Mouse (Mus musculus) heart, adult 2 months (tissue): Measurements from ENCODE around the gene Olfr558. TPM values are rescaled to one million over a fixed set of nuclear protein-coding genes. Genes with fewer than 3 reads are reported as not detected.
A peak's percentile ranks its signal among the peaks of the same experiment; 100 is the strongest.

Source experiments
- DNase-seq, 2 experiments: peaks; one replicate each; pipeline ENCODE4 v3.0.0; 2021
- H3K27ac ChIP-seq: fragments of 200-600 bp; 2 replicates; pipeline ENCODE4 v1.8.1; 2022
- H3K27me3 ChIP-seq: fragments of 200-500 bp; 2 replicates; pipeline ENCODE4 v1.6.1; 2012; ENCODE audit warnings: mild to moderate bottlenecking, low read length, inconsistent platforms, mixed read lengths; ENCODE audit not compliant: control insufficient read depth, insufficient read depth
- H3K36me3 ChIP-seq: fragments of 200-500 bp; 2 replicates; pipeline ENCODE4 v1.6.1; 2012; ENCODE audit warnings: low read length, inconsistent platforms; ENCODE audit not compliant: control insufficient read depth, insufficient read depth
- H3K4me1 ChIP-seq: fragments of 200-500 bp; 2 replicates; pipeline ENCODE4 v1.6.1; 2011; ENCODE audit warnings: low read length; ENCODE audit not compliant: control insufficient read depth, insufficient read depth
- H3K4me3 ChIP-seq: fragments of 200-600 bp; 2 replicates; pipeline ENCODE4 v1.8.1; 2022
- H3K79me2 ChIP-seq: fragments of 200-500 bp; replicated peaks from 2 replicates; pipeline ENCODE4 v1.6.1; 2012; ENCODE audit warnings: mild to moderate bottlenecking, inconsistent platforms, low read length, moderate library complexity, mixed read lengths; ENCODE audit not compliant: control insufficient read depth, insufficient read depth
- H3K9ac ChIP-seq: fragments of 200-500 bp; 2 replicates; pipeline ENCODE4 v1.6.1; 2012; ENCODE audit warnings: low read depth, mild to moderate bottlenecking, control low read depth, inconsistent platforms, low read length, mixed read lengths
- CTCF ChIP-seq: fragments of 200-600 bp; IDR thresholded peaks from 2 replicates; pipeline ENCODE4 v1.8.1; 2022; ENCODE audit warnings: antibody characterized with exemption, mild to moderate bottlenecking, moderate library complexity
- EP300 ChIP-seq: fragments of 200-500 bp; IDR thresholded peaks from 2 replicates; pipeline ENCODE4 v1.6.1; 2011; ENCODE audit warnings: low read depth, low read length, control low read depth; ENCODE audit not compliant: insufficient read depth
- POLR2A ChIP-seq: fragments of 200-500 bp; IDR thresholded peaks from 2 replicates; pipeline ENCODE4 v1.6.1; 2011; ENCODE audit warnings: mild to moderate bottlenecking, low read depth, low read length, control low read depth; ENCODE audit not compliant: insufficient read depth
- WGBS: fragments of 180-500 bp; shearing (Covaris S2); methylation state at CpG from one replicate; pipeline ENCODE4 v1.1.7; 2018; 5-methylcytosine and 5-hydroxymethylcytosine counted together
- intact Hi-C: fragments of 180-260 bp; cut with DNase I; formaldehyde crosslinking; loops from one replicate; pipeline ENCODE4 v1.15.1; 2025
- polyA plus RNA-seq: library from polyadenylated mRNA; depleted of rRNA; stranded (reverse); fragments of >200 nt; gene quantifications from 2 replicates; pipeline ENCODE4 v1.2.3, GENCODE M21; 2012
- total RNA-seq, 2 experiments: library from RNA; stranded (reverse); gene quantifications; 2 replicates each; pipeline ENCODE4 v1.2.3; 2021

Olfr558 gene
- total and polyA plus RNA-seq, 3 experiments = 3.0 to 3.8 (median 3.5) TPM

GRCm38 (mm10) chr7:102686944-102687501 is 15.0 kb upstream of the Olfr558 start, which contains the start of gene Trim68:
TSS of gene Trim68 (minus strand) at chr7:102687327.
- Histone ChIP-seq H3K27me3 (no peaks in the 10 kb centered on the region), H3K27ac (peak within 1 kb of the TSS; percentile 84), H3K79me2 (no peaks in the 10 kb centered on the region), H3K9ac (peak within 1 kb of the TSS; percentile 80), H3K4me3 (peak within 1 kb of the TSS; percentile 63), H3K36me3 (peaks cover 4% of the 10 kb centered on the region; the same call in 1 of the 2 replicates), H3K4me1 (no peaks in the 10 kb centered on the region)
- under 1% methylated on average over 40 of the region's 40 CpGs for WGBS
- intact Hi-C loops = loop anchor here (5.0 kb wide), 1 partner anchor 125 kb away; no protein-coding TSS in a partner anchor
- TF ChIP-seq POLR2A = peak; percentile 64
- no peak for TF ChIP-seq CTCF
- TF ChIP-seq EP300 = no peak
- DNase-seq = peak; percentile 89 to 94

- H3K27me3 ChIP-seq = no peaks in the 10 kb centered on the region; the same call in 1 of the 2 replicates
- H3K4me1 ChIP-seq = no peaks in the 10 kb centered on the region
- TF ChIP-seq EP300 (no peak), CTCF (peak; percentile 89)
- no peaks in the 10 kb centered on the region for H3K36me3 ChIP-seq
- H3K79me2 ChIP-seq = no peaks in the 10 kb centered on the region
- 43% methylated on average over 5 of the region's 5 CpGs for WGBS
- no peak within 1 kb of the TSS; the same call in 1 of the 2 replicates for H3K27ac ChIP-seq
- no peak within 1 kb of the TSS for H3K9ac ChIP-seq
- DNase-seq = peak in 1 of 2 experiments; percentile 45
- intact Hi-C loops = no loop called here
- no peak within 1 kb of the TSS for H3K4me3 ChIP-seq
Observed at GRCm38 (mm10) chr7:102695358-102696125, 6.5 kb upstream of the Olfr558 start, which contains the start of gene Olfr557. TSS of gene Olfr557 (plus strand) at chr7:102695910.

GRCm38 (mm10) chr7:102698461-102698860 is 3.6 kb upstream of the Olfr558 start:
- Histone ChIP-seq H3K9ac (no peak overlapping the region), H3K36me3 (no peaks in the 10 kb centered on the region), H3K27ac (no peak overlapping the region), H3K4me3 (no peak overlapping the region), H3K4me1 (no peaks in the 10 kb centered on the region), H3K27me3 (no peaks in the 10 kb centered on the region; the same call in 1 of the 2 replicates), H3K79me2 (no peaks in the 10 kb centered on the region)
- intact Hi-C loops = no loop called here
- no peak for DNase-seq
- TF ChIP-seq EP300 (no peak), POLR2A (no peak), CTCF (no peak)
- 87% methylated on average over 7 of the region's 7 CpGs for WGBS

GRCm38 (mm10) chr7:102718970-102719369 is 17.0 kb downstream of the Olfr558 start, which contains the start of gene Olfr33:
TSS of gene Olfr33 (minus strand) at chr7:102719070.
- Histone ChIP-seq H3K9ac (no peak within 1 kb of the TSS), H3K36me3 (no peaks in the 10 kb centered on the region), H3K4me1 (no peaks in the 10 kb centered on the region), H3K27me3 (no peaks in the 10 kb centered on the region), H3K4me3 (no peak within 1 kb of the TSS), H3K79me2 (no peaks in the 10 kb centered on the region), H3K27ac (no peak within 1 kb of the TSS)
- intact Hi-C loops = no loop called here
- 30% methylated on average over 1 of the region's 1 CpGs for WGBS
- no peak for DNase-seq
- TF ChIP-seq CTCF (no peak), POLR2A (no peak), EP300 (no peak)

GRCm38 (mm10) chr7:102727391-102727790 is 25.4 kb downstream of the Olfr558 start, which contains the start of gene Olfr559:
TSS of gene Olfr559 (minus strand) at chr7:102727491.
- Histone ChIP-seq H3K27me3 (no peaks in the 10 kb centered on the region), H3K27ac (no peak within 1 kb of the TSS), H3K9ac (no peak within 1 kb of the TSS), H3K4me3 (no peak within 1 kb of the TSS), H3K36me3 (no peaks in the 10 kb centered on the region), H3K79me2 (no peaks in the 10 kb centered on the region), H3K4me1 (no peaks in the 10 kb centered on the region)
- intact Hi-C loops = no loop called here
- no peak for DNase-seq
- TF ChIP-seq POLR2A (no peak), CTCF (no peak), EP300 (no peak)

GRCm38 (mm10) chr7:102733793-102734192 is 31.8 kb downstream of the Olfr558 start:
- TF ChIP-seq CTCF = no peak
- TF ChIP-seq POLR2A = no peak
- TF ChIP-seq EP300 = no peak
- no peak overlapping the region for H3K9ac ChIP-seq

More at GRCm38 (mm10) chr7:102733793-102734192, 31.8 kb downstream of the Olfr558 start:
- no peaks in the 10 kb centered on the region for H3K27me3 ChIP-seq
- H3K79me2 ChIP-seq = no peaks in the 10 kb centered on the region
- 48% methylated on average over 1 of the region's 1 CpGs for WGBS
- no peak for DNase-seq
- intact Hi-C loops = no loop called here
- no peaks in the 10 kb centered on the region for H3K4me1 ChIP-seq
- H3K4me3 ChIP-seq = no peak overlapping the region
- no peaks in the 10 kb centered on the region for H3K36me3 ChIP-seq
- H3K27ac ChIP-seq = no peak overlapping the region
